Mouse (Mus musculus): ENCODE results near the gene Farp1. TPM values are rescaled to one million over a fixed set of nuclear protein-coding genes. Genes with fewer than 3 reads are reported as not detected.
A peak's percentile ranks its signal among the peaks of the same experiment; 100 is the strongest.

The Farp1 gene
- polyA plus RNA-seq, 1 experiment from 2014 or later, result 2.3 TPM

DNA sequence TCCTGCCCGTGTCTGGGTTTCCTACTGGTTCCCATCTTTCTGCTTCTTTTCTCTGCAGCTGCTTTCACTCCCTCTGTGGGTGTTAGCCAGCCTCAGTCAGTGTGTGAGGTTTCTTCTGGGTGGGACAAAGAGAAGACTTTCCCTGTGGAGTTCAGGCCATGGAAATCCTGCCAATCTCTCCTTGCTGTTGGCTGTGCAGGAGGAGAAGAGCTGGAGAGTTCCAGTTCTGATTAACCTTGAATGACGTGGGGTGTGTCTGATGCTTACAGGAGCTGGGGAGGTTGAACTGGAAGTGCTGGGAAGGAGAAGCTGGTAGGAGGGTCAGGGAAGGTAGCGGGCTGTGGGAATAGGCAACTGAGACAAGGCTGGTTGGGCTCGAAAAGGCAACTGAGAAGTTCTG, 26.7 kb downstream of the Farp1 start:
- Histone ChIP-seq H3K27ac (ENCODE audit: low read depth) (no peak overlapping the region), H3K9me3 (ENCODE audit: low read length) (no peaks in the 10 kb centered on the region), H3K4me3 (ENCODE audit: low read depth, low read length) (no peak overlapping the region), H3K36me3 (replicated peaks; ENCODE audit: insufficient read depth, low read length) (no peaks in the 10 kb centered on the region; the same call in 1 of the 2 replicates), H3K4me2 (ENCODE audit: low read depth, low read length) (no peak overlapping the region), H3K4me1 (ENCODE audit: insufficient read depth) (no peaks in the 10 kb centered on the region), H3K27me3 (ENCODE audit: insufficient read depth, low read length) (no peaks in the 10 kb centered on the region), H3K9ac (replicated peaks) (no peak overlapping the region)
- no peak for ATAC-seq
- DNase-seq, result no peak
- TF ChIP-seq CTCF (IDR thresholded peaks at IDR 0.05; ENCODE audit: low read depth) (no peak), EP300 (IDR thresholded peaks at IDR 0.05; ENCODE audit: low read depth) (no peak)
- WGBS (ENCODE audit: insufficient replicate concordance), result 58% methylated on average over 4 of the region's 4 CpGs

DNA sequence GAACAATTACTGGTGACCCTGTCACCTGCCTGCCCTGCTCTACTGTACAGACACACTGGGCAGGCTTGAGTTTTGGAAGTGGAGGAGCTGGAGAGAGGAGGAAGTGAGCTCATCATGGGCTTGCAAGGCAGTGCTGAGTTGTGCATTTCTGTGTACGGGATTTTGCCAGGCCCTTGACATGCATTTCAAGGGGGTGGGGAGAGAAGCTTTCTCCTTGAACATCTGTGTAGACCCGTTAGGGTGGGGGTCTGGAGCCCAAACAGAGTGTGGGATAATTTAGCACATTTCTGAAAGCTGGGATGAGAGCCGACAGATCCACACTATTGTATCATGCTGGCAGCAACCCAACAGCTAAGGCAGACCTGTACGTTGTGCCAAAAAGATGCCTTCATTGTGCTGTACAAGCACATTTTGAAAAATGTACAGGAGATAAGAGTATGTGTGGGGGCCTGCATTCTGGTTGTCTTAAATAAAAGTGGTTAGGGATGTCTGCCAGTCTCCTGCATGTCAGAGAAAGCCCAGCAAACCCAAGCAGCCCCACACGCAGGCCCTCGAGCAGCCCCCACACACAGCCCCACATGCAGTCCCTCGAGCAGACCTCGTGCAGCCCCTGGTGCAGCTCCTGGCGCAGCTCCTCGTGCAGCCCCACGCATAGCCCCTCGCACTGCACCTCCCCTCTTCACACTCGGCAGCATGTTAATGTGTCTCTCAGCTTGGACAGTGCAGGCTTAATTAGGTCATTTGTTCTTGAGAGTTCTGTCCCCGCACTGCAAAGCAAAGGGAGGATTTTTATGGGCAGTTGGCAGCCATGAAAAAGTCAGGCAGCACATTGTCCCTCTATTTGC, 27.5 kb downstream of the Farp1 start:
- H3K36me3 ChIP-seq (replicated peaks; ENCODE audit: insufficient read depth, low read length), result no peaks in the 10 kb centered on the region; the same call in 1 of the 2 replicates
- DNase-seq, result no peak
- TF ChIP-seq EP300 (IDR thresholded peaks at IDR 0.05; ENCODE audit: low read depth) (no peak), CTCF (IDR thresholded peaks at IDR 0.05; ENCODE audit: low read depth) (no peak)
- no peaks in the 10 kb centered on the region for H3K27me3 ChIP-seq (ENCODE audit: insufficient read depth, low read length)
- no peak overlapping the region for H3K27ac ChIP-seq (ENCODE audit: low read depth)
- H3K4me2 ChIP-seq (ENCODE audit: low read depth, low read length), result no peak overlapping the region
- H3K9ac ChIP-seq (replicated peaks), result no peak overlapping the region
- peak; percentile 48 for ATAC-seq
- WGBS (ENCODE audit: insufficient replicate concordance), result 64% methylated on average over 14 of the region's 14 CpGs
- H3K4me1 ChIP-seq (ENCODE audit: insufficient read depth), result no peaks in the 10 kb centered on the region
- H3K9me3 ChIP-seq (ENCODE audit: low read length), result no peaks in the 10 kb centered on the region
- H3K4me3 ChIP-seq (ENCODE audit: low read depth, low read length), result no peak overlapping the region

DNA sequence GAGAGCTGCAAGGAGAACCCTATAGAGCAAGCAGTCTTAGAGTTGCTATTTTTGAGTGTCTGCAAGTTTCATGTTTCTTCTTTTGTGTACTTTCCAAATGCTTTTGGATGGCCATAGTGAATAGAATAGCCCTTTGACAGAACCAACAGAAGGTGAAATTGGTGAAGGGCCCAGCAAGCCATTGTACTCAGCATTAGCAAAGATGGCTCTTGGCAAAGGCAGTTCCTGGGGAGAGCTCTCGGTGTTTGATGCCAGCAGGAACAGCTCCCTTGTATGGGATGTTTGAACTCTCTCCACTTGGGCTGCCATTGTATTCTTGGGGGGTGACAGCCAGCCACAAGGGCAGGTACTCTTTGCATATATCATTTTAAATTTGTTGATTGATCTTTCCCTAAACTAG, 29.7 kb downstream of the Farp1 start:
- DNase-seq (no peak), ATAC-seq (no peak)
- 65% methylated on average over 1 of the region's 1 CpGs for WGBS (ENCODE audit: insufficient replicate concordance)
- TF ChIP-seq CTCF (IDR thresholded peaks at IDR 0.05; ENCODE audit: low read depth) (no peak), EP300 (IDR thresholded peaks at IDR 0.05; ENCODE audit: low read depth) (no peak)
- H3K36me3 ChIP-seq (replicated peaks; ENCODE audit: insufficient read depth, low read length), result no peaks in the 10 kb centered on the region; the same call in 1 of the 2 replicates
- H3K27ac ChIP-seq (ENCODE audit: low read depth), result no peak overlapping the region
- no peaks in the 10 kb centered on the region for H3K4me1 ChIP-seq (ENCODE audit: insufficient read depth)
- no peak overlapping the region for H3K4me3 ChIP-seq (ENCODE audit: low read depth, low read length)
- no peak overlapping the region for H3K9ac ChIP-seq (replicated peaks)
- H3K27me3 ChIP-seq (ENCODE audit: insufficient read depth, low read length), result no peaks in the 10 kb centered on the region
- no peaks in the 10 kb centered on the region for H3K9me3 ChIP-seq (ENCODE audit: low read length)
- H3K4me2 ChIP-seq (ENCODE audit: low read depth, low read length), result no peak overlapping the region

DNA sequence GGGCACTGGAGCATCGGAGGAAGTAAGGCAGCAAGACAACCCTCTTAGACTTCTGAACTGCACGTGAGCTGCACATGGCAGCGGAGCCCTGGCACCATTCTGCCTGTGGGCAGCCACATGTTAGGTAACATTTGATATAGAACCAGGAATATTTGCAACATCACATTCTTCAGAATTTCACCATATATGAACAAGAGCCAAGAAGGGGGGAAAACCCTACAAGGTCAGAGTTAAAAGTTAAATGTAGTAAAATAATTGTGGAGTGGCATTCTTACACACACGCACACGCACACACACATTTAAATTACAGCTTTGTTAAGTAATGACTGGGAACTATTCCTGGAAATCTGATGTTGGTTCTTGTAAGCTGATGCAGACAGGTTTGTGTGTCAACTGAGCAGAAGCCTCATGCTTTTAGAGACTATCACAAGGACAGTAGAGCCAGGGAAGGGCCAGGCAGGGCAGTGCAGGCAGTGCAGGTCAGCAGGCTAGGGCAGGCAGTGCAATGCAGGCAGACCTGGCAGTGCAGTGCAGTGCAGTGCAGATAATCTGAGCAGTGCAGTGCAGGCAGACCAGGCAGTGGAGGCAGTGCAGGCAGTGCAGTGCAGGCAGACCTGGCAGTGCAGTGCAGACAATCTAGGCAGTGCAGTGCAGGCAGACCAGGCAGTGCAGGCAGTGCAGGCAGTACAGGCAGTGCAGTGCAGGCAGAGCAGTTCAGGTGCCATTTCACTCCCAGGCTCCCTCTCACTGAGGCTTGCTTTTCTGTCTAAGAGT, 38.3 kb downstream of the Farp1 start:
- H3K9me3 ChIP-seq (ENCODE audit: low read length), result no peaks in the 10 kb centered on the region; the same call in 1 of the 2 replicates
- DNase-seq (no peak), ATAC-seq (no peak)
- 85% methylated on average over 5 of the region's 5 CpGs for WGBS (ENCODE audit: insufficient replicate concordance)
- no peaks in the 10 kb centered on the region for H3K36me3 ChIP-seq (replicated peaks; ENCODE audit: insufficient read depth, low read length)
- H3K4me3 ChIP-seq (ENCODE audit: low read depth, low read length), result no peak overlapping the region
- H3K4me2 ChIP-seq (ENCODE audit: low read depth, low read length), result no peak overlapping the region
- TF ChIP-seq EP300 (IDR thresholded peaks at IDR 0.05; ENCODE audit: low read depth) (no peak), CTCF (IDR thresholded peaks at IDR 0.05; ENCODE audit: low read depth) (no peak)
- H3K27me3 ChIP-seq (ENCODE audit: insufficient read depth, low read length), result no peaks in the 10 kb centered on the region
- H3K4me1 ChIP-seq (ENCODE audit: insufficient read depth), result no peaks in the 10 kb centered on the region
- no peak overlapping the region for H3K9ac ChIP-seq (replicated peaks)
- H3K27ac ChIP-seq (ENCODE audit: low read depth), result no peak overlapping the region

DNA sequence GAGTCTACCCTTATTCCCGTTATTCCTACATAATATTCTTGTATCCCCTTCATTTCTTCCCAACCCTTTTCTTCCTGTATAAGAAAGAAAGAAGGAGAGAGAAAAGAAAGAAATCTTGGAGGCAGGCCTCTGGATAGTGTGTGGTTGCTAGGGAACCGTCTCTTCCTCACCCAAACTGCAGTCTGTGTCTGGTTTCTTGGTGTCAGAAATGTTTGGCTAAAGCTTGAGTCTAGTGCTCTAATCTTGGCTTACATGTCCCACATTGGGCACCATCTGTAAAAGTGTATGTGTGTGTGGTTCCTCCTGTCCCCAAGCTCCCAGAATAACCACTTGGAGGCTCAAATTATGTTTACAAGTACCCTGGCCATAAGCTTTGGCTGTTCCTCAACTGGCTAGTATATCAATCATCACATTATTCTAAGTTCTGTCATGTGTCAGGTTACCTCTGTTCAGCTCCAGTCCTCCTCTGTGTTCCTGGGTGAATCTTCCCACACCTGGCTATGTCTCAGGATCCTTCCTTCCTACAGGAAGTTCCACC, 39.3 kb downstream of the Farp1 start:
- Histone ChIP-seq H3K9me3 (ENCODE audit: low read length) (no peaks in the 10 kb centered on the region; the same call in 1 of the 2 replicates), H3K9ac (replicated peaks) (no peak overlapping the region), H3K27ac (ENCODE audit: low read depth) (no peak overlapping the region), H3K36me3 (replicated peaks; ENCODE audit: insufficient read depth, low read length) (no peaks in the 10 kb centered on the region), H3K4me2 (ENCODE audit: low read depth, low read length) (no peak overlapping the region), H3K4me1 (ENCODE audit: insufficient read depth) (no peaks in the 10 kb centered on the region), H3K4me3 (ENCODE audit: low read depth, low read length) (no peak overlapping the region), H3K27me3 (ENCODE audit: insufficient read depth, low read length) (no peaks in the 10 kb centered on the region)
- DNase-seq, result no peak
- no peak for ATAC-seq
- WGBS (ENCODE audit: insufficient replicate concordance), result 81% methylated on average over 2 of the region's 2 CpGs
- TF ChIP-seq EP300 (IDR thresholded peaks at IDR 0.05; ENCODE audit: low read depth), result no peak
- no peak for TF ChIP-seq CTCF (IDR thresholded peaks at IDR 0.05; ENCODE audit: low read depth)

DNA sequence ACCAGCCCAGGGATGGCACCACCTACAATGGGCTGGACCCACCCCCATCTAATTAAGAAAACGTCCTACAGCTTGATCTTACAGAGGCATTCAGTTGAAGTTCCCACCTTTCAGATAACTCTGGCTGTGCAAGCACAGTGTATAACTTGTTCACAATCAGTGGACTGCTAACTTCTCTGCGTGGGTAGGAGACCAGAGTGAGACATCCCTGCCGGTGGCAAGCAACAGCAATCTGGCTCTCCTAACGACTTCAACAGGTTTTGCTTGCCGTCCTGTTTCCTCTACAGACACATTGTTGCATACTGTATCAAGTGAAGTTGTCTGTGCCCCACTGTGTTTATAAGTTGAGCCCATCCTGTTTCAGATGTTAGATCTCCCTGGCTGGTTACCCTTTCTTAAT, 45.7 kb downstream of the Farp1 start:
- no peaks in the 10 kb centered on the region for H3K36me3 ChIP-seq (replicated peaks; ENCODE audit: insufficient read depth, low read length)
- no peaks in the 10 kb centered on the region for H3K4me1 ChIP-seq (ENCODE audit: insufficient read depth)
- TF ChIP-seq EP300 (IDR thresholded peaks at IDR 0.05; ENCODE audit: low read depth), result no peak
- TF ChIP-seq CTCF (IDR thresholded peaks at IDR 0.05; ENCODE audit: low read depth), result no peak
- WGBS (ENCODE audit: insufficient replicate concordance), result 67% methylated on average over 5 of the region's 5 CpGs
- no peaks in the 10 kb centered on the region for H3K9me3 ChIP-seq (ENCODE audit: low read length)
- no peak overlapping the region for H3K27ac ChIP-seq (ENCODE audit: low read depth)
- H3K4me3 ChIP-seq (ENCODE audit: low read depth, low read length), result no peak overlapping the region
- no peak overlapping the region for H3K4me2 ChIP-seq (ENCODE audit: low read depth, low read length)
- no peak overlapping the region for H3K9ac ChIP-seq (replicated peaks)
- ATAC-seq (no peak), DNase-seq (no peak)
- H3K27me3 ChIP-seq (ENCODE audit: insufficient read depth, low read length), result no peaks in the 10 kb centered on the region
